Mouse (Mus musculus) kidney, embryonic 14.5 days (tissue): ENCODE measurements around the gene Foxj3. TPM values are rescaled to one million over a fixed set of nuclear protein-coding genes. Genes with fewer than 3 reads are reported as not detected.

Source experiments
- ATAC-seq: fragments of 200-750 bp; cut with Nextera tagmentation; 2 replicates; pipeline ENCODE4 v1.8.0; 2017; ENCODE audit warnings: moderate number of reproducible peaks, mild to moderate bottlenecking, moderate TSS enrichment, moderate library complexity; ENCODE audit not compliant: low FRiP score, low TSS enrichment
- H3K27ac ChIP-seq: fragments of 300-500 bp; sonication (generic); 2 replicates; pipeline ENCODE4 v1.5.1; 2014; ENCODE audit warnings: low read depth, mild to moderate bottlenecking, low read length, moderate library complexity, mixed read lengths
- H3K27me3 ChIP-seq: fragments of 300-500 bp; sonication (generic); 2 replicates; pipeline ENCODE4 v1.6.1; 2014; ENCODE audit warnings: mild to moderate bottlenecking, low read length; ENCODE audit not compliant: control insufficient read depth, insufficient read depth
- H3K36me3 ChIP-seq: fragments of 300-500 bp; sonication (generic); 2 replicates; pipeline ENCODE4 v1.6.1; 2014; ENCODE audit warnings: low read length, mixed read lengths; ENCODE audit not compliant: control insufficient read depth, insufficient read depth
- H3K4me1 ChIP-seq: fragments of 300-500 bp; sonication (generic); 2 replicates; pipeline ENCODE4 v1.6.1; 2014; ENCODE audit warnings: low read length, mixed read lengths; ENCODE audit not compliant: control insufficient read depth, insufficient read depth
- H3K4me2 ChIP-seq: fragments of 300-500 bp; sonication (generic); replicated peaks from 2 replicates; pipeline ENCODE4 v1.6.1; 2014; ENCODE audit warnings: low read depth, mild to moderate bottlenecking, low read length
- H3K4me3 ChIP-seq: fragments of 300-500 bp; sonication (generic); 2 replicates; pipeline ENCODE4 v1.5.1; 2014; ENCODE audit warnings: mild to moderate bottlenecking, low read length
- H3K9ac ChIP-seq: fragments of 300-500 bp; sonication (generic); 2 replicates; pipeline ENCODE4 v1.6.1; 2014; ENCODE audit warnings: low read depth, mild to moderate bottlenecking, low read length, moderate library complexity
- H3K9me3 ChIP-seq: fragments of 300-500 bp; sonication (generic); 2 replicates; pipeline ENCODE4 v1.6.1; 2016; ENCODE audit warnings: low read length; ENCODE audit not compliant: control insufficient read depth
- WGBS: fragments of 180-500 bp; shearing (Covaris S2); extraction: QIAGEN DNeasy Blood & Tissue Kit; methylation state at CpG from one replicate; pipeline ENCODE4 v1.1.7; 2014; 5-methylcytosine and 5-hydroxymethylcytosine counted together
- polyA plus RNA-seq: library from polyadenylated mRNA; unstranded; fragments of >200 nt; fragmentation: Nextera tagmentation; extraction: Ambion mirVana; gene quantifications from 2 replicates; pipeline ENCODE4 v1.2.1, GENCODE M21; 2014

Foxj3 gene
- polyA plus RNA-seq, 1 experiment from 2014 or later = 30.2 TPM

- ATAC-seq = no peak
Observed at GRCm38 (mm10) chr4:119670736-119671135, 133.9 kb downstream of the Foxj3 start.

DNA sequence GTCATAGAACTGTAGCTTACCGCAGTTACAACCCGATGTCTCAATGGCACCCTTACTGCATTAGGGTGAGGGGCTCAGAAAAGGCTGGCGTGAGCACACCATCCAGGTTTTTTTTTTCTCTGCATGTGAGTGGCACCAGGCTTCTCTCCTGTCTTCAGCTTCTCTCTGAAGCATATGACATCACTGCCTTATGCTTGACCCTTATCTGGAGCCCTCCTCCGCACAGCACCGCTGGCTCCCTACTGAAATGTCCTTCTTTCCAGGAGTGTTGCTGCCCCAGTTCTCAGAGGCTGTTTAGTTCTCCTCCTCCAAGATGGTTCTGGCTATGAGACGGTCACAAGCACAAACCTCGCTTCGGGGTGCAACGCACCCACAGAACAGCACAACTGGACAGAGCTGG is 134.4 kb downstream of the Foxj3 start:
- Histone ChIP-seq H3K36me3 (no peaks in the 10 kb centered on the region), H3K4me3 (no peak overlapping the region), H3K27ac (no peak overlapping the region), H3K4me2 (no peak overlapping the region), H3K4me1 (no peaks in the 10 kb centered on the region), H3K9me3 (no peaks in the 10 kb centered on the region), H3K27me3 (no peaks in the 10 kb centered on the region), H3K9ac (no peak overlapping the region)
- ATAC-seq = no peak
- WGBS = 86% methylated on average over 9 of the region's 9 CpGs

More at GRCm38 (mm10) chr4:119670736-119671135, 133.9 kb downstream of the Foxj3 start:
- Histone ChIP-seq H3K4me3 (no peak overlapping the region), H3K27ac (no peak overlapping the region), H3K36me3 (no peaks in the 10 kb centered on the region), H3K27me3 (no peaks in the 10 kb centered on the region), H3K4me2 (no peak overlapping the region), H3K4me1 (no peaks in the 10 kb centered on the region), H3K9ac (no peak overlapping the region), H3K9me3 (no peaks in the 10 kb centered on the region)
- whole genome bisulfite sequencing = 92% methylated on average over 6 of the region's 6 CpGs

DNA sequence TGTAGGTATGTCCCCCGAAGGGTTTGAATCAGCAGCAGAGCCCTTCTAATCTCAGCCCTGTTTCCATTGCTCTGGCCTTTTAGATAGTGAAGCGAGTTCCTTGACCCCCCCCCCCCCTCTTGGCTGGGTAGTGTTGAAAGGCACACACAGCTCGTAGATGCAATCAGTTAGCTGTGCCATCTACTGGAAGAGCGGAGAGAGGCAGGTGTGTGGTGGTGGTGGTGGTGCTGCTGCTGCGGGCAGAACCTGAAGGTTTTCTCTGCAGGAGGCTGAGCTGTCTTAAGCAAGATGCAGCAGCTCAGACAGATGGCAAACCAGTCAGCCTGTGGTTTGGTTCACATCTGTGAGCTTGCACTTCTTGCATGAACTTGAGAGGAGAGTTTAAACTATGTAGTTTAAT is 135.9 kb downstream of the Foxj3 start:
- H3K27me3 ChIP-seq = no peaks in the 10 kb centered on the region
- no peak overlapping the region for H3K4me2 ChIP-seq
- no peaks in the 10 kb centered on the region for H3K4me1 ChIP-seq
- H3K27ac ChIP-seq = no peak overlapping the region
- H3K36me3 ChIP-seq = no peaks in the 10 kb centered on the region
- no peak for ATAC-seq
- H3K4me3 ChIP-seq = no peak overlapping the region
- no peaks in the 10 kb centered on the region for H3K9me3 ChIP-seq
- H3K9ac ChIP-seq = no peak overlapping the region
- 34% methylated on average over 5 of the region's 5 CpGs for WGBS

Other genes with a start within 250 kb of the Foxj3 start
- 969 and 1,061 TPM in 2 replicates for gene Ybx1, start 242.4 kb upstream of the Foxj3 start, polyA plus RNA-seq
- 122 and 153 TPM in 2 replicates for gene Ppih, start 216.5 kb upstream of the Foxj3 start, polyA plus RNA-seq
- 8.7 and 9.2 TPM in 2 replicates for gene Ccdc30, start 121.5 kb upstream of the Foxj3 start, polyA plus RNA-seq
- 48.9 and 51.5 TPM in 2 replicates for gene Ppcs, start 114.6 kb upstream of the Foxj3 start, polyA plus RNA-seq
- gene Zmynd12, start 114.2 kb upstream of the Foxj3 start, polyA plus RNA-seq = 0.53 and 0.86 TPM in 2 replicates
- 1.4 and 2.3 TPM in 2 replicates for gene Rimkla, start 44.4 kb upstream of the Foxj3 start, polyA plus RNA-seq
- 2.8 and 5.2 TPM in 2 replicates for gene Frg2f1, start 2.5 kb downstream of the Foxj3 start, polyA plus RNA-seq
- gene Guca2a, start 100.7 kb downstream of the Foxj3 start, polyA plus RNA-seq = 4.1 and 5.0 TPM in 2 replicates
- 1.3 and 1.8 TPM in 2 replicates for gene Guca2b, start 122.0 kb downstream of the Foxj3 start, polyA plus RNA-seq
- gene Hivep3, start 196.8 kb downstream of the Foxj3 start, polyA plus RNA-seq = 6.3 and 6.6 TPM in 2 replicates